Mouse (Mus musculus) retina, embryonic 14.5 days (tissue): ENCODE results near the gene Rrp12.
A peak's percentile ranks its signal among the peaks of the same experiment; 100 is the strongest.

ENCODE experiments used
- DNase-seq: peaks from one replicate; pipeline ENCODE4 v3.0.0-alpha.2; 2015; ENCODE audit warnings: low spot score

Rrp12 gene

GRCm38 (mm10) chr19:41906311-41907078 is 10.5 kb upstream of the Rrp12 start:
- no peak for DNase-seq

GRCm38 (mm10) chr19:41905246-41905645 is 9.3 kb upstream of the Rrp12 start:
- no peak for DNase-seq

DNA sequence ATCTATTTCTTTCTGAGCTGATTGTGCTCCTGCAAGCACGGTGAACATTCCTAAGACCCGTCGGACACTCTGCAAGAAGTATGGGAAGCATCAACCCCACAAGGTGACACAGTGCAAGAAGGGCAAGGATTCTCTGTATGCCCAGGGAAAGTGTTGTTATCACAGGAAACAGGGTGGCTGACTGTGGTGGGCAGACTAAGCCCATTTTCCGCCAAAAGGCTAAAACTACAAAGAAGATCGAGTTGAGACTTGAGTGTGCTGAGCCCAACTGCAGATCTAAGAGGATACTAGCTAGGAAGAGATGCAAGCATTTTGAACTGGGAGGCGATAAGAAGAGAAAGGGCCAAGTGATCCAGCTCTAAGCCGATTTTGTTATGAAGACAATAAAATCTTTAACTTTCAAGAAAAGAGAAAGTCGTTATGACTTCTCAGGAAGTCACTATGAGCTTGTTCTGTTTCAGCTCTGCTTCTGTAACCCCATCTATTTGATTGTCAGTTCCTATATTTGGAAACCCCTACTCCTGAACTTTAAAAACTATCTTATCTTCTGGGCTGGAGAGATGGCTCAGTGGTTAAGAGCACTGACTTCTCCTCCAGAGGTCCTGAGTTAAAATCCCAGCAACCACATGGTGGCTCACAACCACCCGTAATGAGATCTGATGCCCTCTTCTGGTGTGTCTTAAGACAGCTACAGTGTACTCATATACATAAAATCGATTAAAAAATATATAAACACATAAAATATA is 7.0 kb upstream of the Rrp12 start:
- DNase-seq = no peak

- no peak for DNase-seq
Observed at GRCm38 (mm10) chr19:41901696-41902095, 5.7 kb upstream of the Rrp12 start.

DNA sequence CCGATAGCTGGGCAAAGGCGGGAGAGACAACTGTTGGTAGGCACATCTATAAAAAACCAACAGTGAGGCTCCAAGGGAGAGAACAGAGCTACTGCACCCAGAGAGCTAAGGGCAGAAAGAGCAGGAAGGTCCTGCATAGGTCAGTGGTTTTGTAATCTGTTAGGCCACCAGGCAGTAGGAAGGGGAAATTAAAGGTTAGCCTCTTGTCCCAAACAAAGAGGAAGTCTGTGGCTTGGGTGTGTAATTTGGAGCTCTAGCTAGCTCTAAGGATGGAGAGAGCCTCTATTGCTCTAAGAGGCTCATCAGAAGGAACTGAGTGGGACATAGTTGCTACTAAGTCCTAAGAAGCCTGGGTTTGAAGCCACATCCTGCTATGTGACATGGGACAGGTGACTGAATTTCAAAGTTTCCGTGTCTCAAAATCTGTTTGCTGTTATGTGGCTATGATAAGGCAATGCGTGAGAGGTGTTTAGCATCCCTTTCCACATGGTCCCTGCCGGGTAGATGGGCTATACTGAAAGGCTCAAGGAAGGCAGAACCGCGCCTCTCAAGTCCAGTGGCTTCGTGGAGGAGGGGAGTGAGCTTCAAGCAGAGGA is 4.6 kb upstream of the Rrp12 start:
- no peak for DNase-seq

DNA sequence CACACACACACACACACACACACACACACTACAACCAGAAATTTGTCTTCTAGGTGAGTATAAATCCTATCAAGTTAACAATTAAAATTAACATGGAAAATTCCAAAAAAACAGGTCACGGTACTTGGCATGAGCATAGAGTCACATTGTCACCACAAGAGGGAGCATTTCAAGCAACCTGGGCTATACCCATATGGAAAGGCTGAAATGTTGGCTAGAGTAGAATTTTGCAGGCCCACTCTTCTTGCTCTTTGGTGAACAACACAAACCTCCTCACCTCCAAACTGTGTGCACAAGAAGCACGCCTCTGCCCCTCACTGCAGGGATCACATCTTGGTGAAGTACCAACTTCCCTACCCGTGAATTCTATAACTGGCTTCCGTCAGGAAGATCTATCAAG is 2.9 kb upstream of the Rrp12 start:
- DNase-seq = peak; percentile 83

DNA sequence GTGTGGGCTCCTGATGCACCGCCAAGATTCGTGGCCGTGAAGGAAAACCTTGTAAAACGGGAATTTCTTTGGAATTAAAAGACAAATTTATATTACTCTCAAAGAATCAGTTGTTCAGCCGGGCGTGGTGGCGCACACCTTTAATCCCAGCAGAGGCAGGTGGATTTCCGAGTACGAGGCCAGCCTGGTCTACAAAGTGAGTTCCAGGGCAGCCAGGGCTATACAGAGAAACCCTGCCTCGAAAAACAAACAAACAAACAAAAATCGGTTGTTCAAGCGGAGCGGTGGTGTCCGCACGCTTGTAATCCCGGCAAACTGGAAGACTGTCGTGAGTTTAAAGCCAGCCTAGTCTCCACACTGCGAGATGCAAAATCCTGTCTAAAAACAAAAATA is 342 bp upstream of the Rrp12 start:
- DNase-seq = no peak

DNA sequence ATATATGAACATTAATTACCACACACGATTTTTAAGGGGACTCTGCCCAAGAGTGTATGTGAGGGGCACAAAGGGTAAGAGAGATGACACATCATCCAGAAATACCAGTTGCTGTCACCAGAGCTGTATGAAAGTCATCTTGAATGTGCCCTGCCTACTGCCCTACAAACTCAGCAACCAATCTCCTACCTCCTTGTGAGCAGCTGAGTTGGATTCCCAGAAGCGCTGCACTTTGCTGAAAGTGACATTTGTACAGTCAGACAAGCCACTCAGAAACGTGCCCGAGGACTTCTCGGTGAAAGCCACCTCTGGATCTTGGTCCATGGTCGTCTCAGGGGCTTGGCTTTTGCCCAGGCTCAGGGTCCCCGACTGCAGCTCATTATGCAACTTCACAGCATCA is 1.0 kb downstream of the Rrp12 start:
- no peak for DNase-seq

GRCm38 (mm10) chr19:41888191-41888590 is 7.8 kb downstream of the Rrp12 start:
- no peak for DNase-seq

- no peak for DNase-seq
Observed at GRCm38 (mm10) chr19:41883882-41884281, 12.1 kb downstream of the Rrp12 start.

DNA sequence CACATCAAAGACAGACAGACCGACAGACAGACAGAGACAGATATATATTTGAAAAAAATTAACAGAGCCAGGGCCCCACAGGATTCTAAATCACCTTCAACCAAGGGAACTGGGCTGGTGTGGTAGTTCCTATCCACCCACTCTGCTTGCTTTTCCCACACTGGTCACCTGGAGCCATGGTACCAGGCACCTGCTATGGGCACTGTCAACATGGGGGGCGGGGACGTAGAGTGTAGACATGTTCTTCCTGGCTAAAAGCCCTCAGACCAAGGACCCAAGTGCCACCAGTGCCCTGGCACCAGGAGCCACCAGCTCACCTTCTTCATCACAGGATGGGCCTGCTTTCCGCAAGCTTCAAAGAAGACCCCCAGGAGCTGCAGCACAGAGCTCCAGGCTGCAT is 14.1 kb downstream of the Rrp12 start:
- no peak for DNase-seq

- DNase-seq = no peak
Observed at GRCm38 (mm10) chr19:41874356-41874755, 21.6 kb downstream of the Rrp12 start.

DNA sequence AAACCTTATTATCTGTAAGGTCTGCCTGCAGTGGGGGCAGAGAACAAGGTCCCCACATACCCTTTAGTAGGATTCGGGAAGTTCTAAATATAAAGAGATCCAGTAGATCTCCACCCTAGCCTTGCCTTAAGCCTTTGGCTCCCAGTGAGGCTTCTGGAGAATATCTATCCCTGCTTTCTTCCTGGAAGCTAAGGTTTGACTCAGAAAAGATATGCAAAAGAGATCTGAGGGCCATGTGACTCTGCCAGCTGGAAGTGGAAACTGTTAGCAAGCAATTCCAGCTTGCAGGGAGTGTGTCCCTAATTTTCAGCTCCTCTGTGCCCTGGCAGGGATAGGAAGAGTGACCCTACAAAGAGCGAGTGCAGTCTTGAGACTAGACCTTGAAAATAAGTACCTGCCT is 23.7 kb downstream of the Rrp12 start:
- DNase-seq = no peak

GRCm38 (mm10) chr19:41869946-41870345 is 26.0 kb downstream of the Rrp12 start:
- DNase-seq = peak; percentile 13

DNA sequence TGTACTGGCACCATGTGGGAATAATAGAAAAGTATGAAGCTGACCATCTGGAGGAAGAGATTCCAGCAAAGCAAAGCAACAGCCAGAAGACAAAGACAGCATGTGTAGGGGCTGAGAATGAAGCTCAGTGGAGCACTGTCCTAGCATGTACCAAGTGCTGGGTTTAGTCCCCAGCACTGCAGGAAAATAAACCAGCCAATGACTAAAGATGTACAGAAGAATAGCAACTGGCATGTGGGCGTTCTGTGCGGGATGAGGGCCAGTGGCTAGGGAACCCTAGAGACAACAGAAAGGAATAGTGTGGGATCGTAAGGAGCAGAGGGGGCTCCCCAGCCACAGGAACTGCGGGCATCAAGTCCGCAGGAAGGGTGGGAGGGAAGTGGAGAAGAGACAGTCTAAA is 26.7 kb downstream of the Rrp12 start:
- no peak for DNase-seq

- DNase-seq = no peak
Observed at GRCm38 (mm10) chr19:41866707-41867106, 29.3 kb downstream of the Rrp12 start.

DNA sequence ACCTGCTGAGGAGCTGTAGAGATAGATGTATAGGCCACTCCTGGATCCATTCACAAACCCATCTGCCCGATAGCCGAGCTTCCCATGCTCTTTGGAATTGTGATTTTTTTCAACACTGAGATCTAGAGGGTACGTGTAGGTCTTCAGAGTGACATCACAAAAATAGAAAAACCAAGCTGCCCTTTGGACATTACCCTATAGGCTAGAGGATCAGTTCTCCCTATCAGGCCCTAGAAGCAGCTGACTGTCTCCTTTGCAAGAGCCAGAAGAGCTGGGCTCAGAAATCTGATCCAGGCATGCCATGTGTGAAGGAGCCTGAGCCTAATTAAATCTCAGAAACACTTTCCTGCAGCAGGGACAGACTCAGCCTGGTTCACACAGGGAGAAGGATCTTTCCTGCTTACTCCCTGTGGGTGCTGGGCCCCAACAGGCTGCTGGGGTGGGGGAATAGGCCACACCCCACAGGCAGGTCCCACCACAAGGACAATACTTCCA is 38.1 kb downstream of the Rrp12 start:
- DNase-seq = no peak

- no peak for DNase-seq
Observed at GRCm38 (mm10) chr19:41857086-41857762, 38.7 kb downstream of the Rrp12 start.

DNA sequence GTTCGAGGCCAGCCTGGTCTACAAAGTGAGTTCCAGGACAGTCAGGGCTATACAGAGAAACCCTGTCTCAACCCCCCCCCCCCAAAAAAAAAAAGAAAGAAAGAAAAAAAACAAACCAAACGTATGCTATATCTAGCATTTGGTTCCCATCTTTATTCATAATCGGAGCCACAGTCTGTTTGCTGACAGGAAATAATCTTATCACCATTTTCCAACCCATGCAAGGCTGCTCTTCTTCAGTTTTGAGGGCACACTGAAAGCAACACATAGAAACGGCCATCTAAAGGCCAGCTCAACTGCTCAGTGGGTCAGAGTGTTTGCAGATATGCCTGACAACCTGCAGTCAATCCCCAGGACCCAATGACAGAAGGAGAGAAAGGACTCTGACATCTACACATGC is 43.5 kb downstream of the Rrp12 start:
- DNase-seq = no peak

- DNase-seq = peak; percentile 89
Observed at GRCm38 (mm10) chr19:41850719-41851543, 45.0 kb downstream of the Rrp12 start.

DNA sequence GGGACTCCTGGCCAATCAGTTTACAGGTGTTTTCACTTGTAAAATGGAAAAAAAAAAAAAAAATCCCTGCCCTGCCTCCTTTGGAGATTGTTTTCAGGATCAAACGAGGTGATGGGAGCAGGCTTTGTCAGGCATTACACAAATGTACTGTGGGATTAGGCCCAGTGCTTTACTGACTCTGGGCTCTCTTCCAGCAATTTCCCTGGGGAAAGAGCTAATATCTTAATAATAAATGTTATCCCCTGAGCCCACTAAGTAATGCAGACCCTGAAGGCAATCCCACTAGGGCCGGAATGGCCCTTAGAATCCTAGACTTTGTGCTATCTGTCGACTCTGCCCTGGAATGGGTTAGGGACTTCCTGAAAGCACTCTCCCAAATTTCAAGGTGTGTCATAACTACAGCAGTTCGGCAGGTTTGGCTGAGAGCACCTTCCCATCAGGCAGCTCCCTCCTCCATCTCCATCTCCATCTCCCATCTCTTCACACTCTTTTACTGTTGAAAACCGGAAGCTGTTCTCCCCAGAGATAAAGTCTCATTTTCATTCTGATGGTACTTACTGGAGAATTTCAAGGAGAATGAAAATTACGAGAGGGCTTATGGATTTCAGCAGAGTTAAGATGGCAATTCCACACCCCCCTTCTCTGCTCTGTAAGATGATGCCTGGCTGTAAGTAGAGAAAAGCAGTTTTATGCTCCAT is 45.8 kb downstream of the Rrp12 start:
- DNase-seq = peak; percentile 55
